ENCODE assay signal across 8 mouse cellular contexts in genomic region chr5:148547870-148548456, GRCm38 (mm10). TPM values are rescaled to one million over a fixed set of nuclear protein-coding genes. Genes with fewer than 3 reads are reported as not detected.
DNase-seq lines count a peak whose midpoint lies in the region; ATAC-seq and TF ChIP-seq lines count a peak whose summit lies in the region.
"Had no signal": no experiment of that assay in that cellular context is flagged by ENCODE, and none has a peak within 500 bp of the region (broad histone marks: within the 10 kb centered on the region; RNA-seq: fewer than 3 reads in every experiment).

No protein-coding gene starts in this region.

- no peaks in the 10 kb centered on the region for H3K27me3 ChIP-seq in liver, embryonic 11.5 days (replicated peaks; ENCODE audit: control insufficient read depth, insufficient read depth, low read length)
- H3K27me3 ChIP-seq in liver, embryonic 12.5 days (replicated peaks) = peaks cover 11% of the 10 kb centered on the region; the same call in 1 of the 2 replicates
- no peaks in the 10 kb centered on the region for H3K27me3 ChIP-seq in hindbrain, postnatal 0 days (ENCODE audit: insufficient read depth, low read length)
- no peaks in the 10 kb centered on the region for H3K27me3 ChIP-seq in neural tube, embryonic 14.5 days (ENCODE audit: control insufficient read depth, insufficient read depth, low read length)

- no peaks in the 10 kb centered on the region for H3K9me3 ChIP-seq in liver, embryonic 11.5 days (ENCODE audit: control insufficient read depth, low read length)
- no peaks in the 10 kb centered on the region for H3K9me3 ChIP-seq in liver, embryonic 12.5 days (replicated peaks)
- H3K9me3 ChIP-seq in hindbrain, postnatal 0 days (ENCODE audit: low read length) = no peaks in the 10 kb centered on the region
- H3K9me3 ChIP-seq in neural tube, embryonic 14.5 days (ENCODE audit: control insufficient read depth, low read length) = no peaks in the 10 kb centered on the region

- no peak for ATAC-seq in liver, embryonic 11.5 days (replicated peaks; ENCODE audit: low FRiP score)
- no peak for ATAC-seq in liver, embryonic 12.5 days
- ATAC-seq in hindbrain, postnatal 0 days = no peak
- no peak for ATAC-seq in neural tube, embryonic 14.5 days (ENCODE audit: low read depth)

- no peak for DNase-seq in liver, embryonic 11.5 days (ENCODE audit: low spot score)
- DNase-seq in brain, adult 2 months (ENCODE audit: low read depth, low spot score) = peak; percentile 47
- DNase-seq in hindbrain, postnatal 0 days (ENCODE audit: low spot score) = peak; percentile 73
- no peak for DNase-seq in urinary bladder, postnatal 36 days (ENCODE audit: low spot score in 2 of 2)
- no peak for DNase-seq in gastrocnemius, postnatal 4 days (ENCODE audit: low spot score in 2 of 2)

- H3K27ac ChIP-seq in liver, embryonic 11.5 days (ENCODE audit: low read depth, low read length) = no peak overlapping the region
- no peak overlapping the region for H3K27ac ChIP-seq in liver, embryonic 12.5 days
- H3K27ac ChIP-seq in hindbrain, postnatal 0 days = no peak overlapping the region
- H3K27ac ChIP-seq in neural tube, embryonic 14.5 days (ENCODE audit: low read depth, low read length) = no peak overlapping the region

- H3K9ac ChIP-seq in liver, embryonic 11.5 days (ENCODE audit: low read depth, low read length) = no peak overlapping the region
- no peak overlapping the region for H3K9ac ChIP-seq in liver, embryonic 12.5 days
- no peak overlapping the region for H3K9ac ChIP-seq in hindbrain, postnatal 0 days (replicated peaks; ENCODE audit: low read length)
- no peak overlapping the region for H3K9ac ChIP-seq in neural tube, embryonic 14.5 days (replicated peaks; ENCODE audit: low read depth, low read length)

- WGBS in liver, embryonic 11.5 days = 40% methylated on average over 10 of the region's 10 CpGs
- WGBS in liver, embryonic 12.5 days (ENCODE audit: insufficient replicate concordance) = 28% methylated on average over 10 of the region's 10 CpGs
- 30% methylated on average over 10 of the region's 10 CpGs for WGBS in hindbrain, postnatal 0 days
- 53% methylated on average over 10 of the region's 10 CpGs for WGBS in neural tube, embryonic 14.5 days

- peaks cover 43% of the 10 kb centered on the region for H3K4me1 ChIP-seq in liver, embryonic 11.5 days (replicated peaks; ENCODE audit: control insufficient read depth, insufficient read depth, low read length)
- peaks cover 67% of the 10 kb centered on the region for H3K4me1 ChIP-seq in liver, embryonic 12.5 days
- H3K4me1 ChIP-seq in hindbrain, postnatal 0 days (ENCODE audit: insufficient read depth, low read length) = peaks cover 10% of the 10 kb centered on the region; the same call in 1 of the 2 replicates
- H3K4me1 ChIP-seq in neural tube, embryonic 14.5 days (ENCODE audit: control insufficient read depth, insufficient read depth, low read length) = peaks cover 18% of the 10 kb centered on the region; the same call in 1 of the 2 replicates

- H3K4me2 ChIP-seq in liver, embryonic 11.5 days = 0 out of 2 replicates have a peak overlapping the region, but pooled peaks have one; percentile 0
- H3K4me2 ChIP-seq in liver, embryonic 12.5 days = no peak overlapping the region; the same call in 1 of the 2 replicates
- peak overlapping the region; percentile 89 for H3K4me2 ChIP-seq in hindbrain, postnatal 0 days (ENCODE audit: low read depth, low read length)
- peak overlapping the region; percentile 20; the same call in 1 of the 2 replicates for H3K4me2 ChIP-seq in neural tube, embryonic 14.5 days (ENCODE audit: low read depth, low read length)

- peak; percentile 55 for TF ChIP-seq CTCF in hindbrain, postnatal 0 days (IDR thresholded peaks at IDR 0.05; ENCODE audit: low read depth)

- no peak overlapping the region for H3K4me3 ChIP-seq in liver, embryonic 11.5 days (ENCODE audit: low read depth, low read length)
- H3K4me3 ChIP-seq in liver, embryonic 12.5 days = no peak overlapping the region
- no peak overlapping the region for H3K4me3 ChIP-seq in hindbrain, postnatal 0 days (ENCODE audit: low read length)
- H3K4me3 ChIP-seq in neural tube, embryonic 14.5 days (ENCODE audit: low read depth, low read length) = no peak overlapping the region
- H3K4me3 ChIP-seq: erythroblast, embryonic 14.5 days had no signal

- no peaks in the 10 kb centered on the region for H3K36me3 ChIP-seq in liver, embryonic 11.5 days (ENCODE audit: control insufficient read depth, insufficient read depth, low read length)
- no peaks in the 10 kb centered on the region for H3K36me3 ChIP-seq in liver, embryonic 12.5 days
- no peaks in the 10 kb centered on the region for H3K36me3 ChIP-seq in hindbrain, postnatal 0 days (ENCODE audit: insufficient read depth, low read length)
- H3K36me3 ChIP-seq in neural tube, embryonic 14.5 days (ENCODE audit: control insufficient read depth, insufficient read depth, low read length) = no peaks in the 10 kb centered on the region

RNA-seq across cellular contexts. Expression of gene Ubl3, which starts 4.6 kb away (rescaled TPM):
- 40.1 and 43.1 TPM in 2 replicates for polyA plus RNA-seq in liver, embryonic 11.5 days (2014; fragmentation: Nextera tagmentation; extraction: Ambion mirVana)
- 34.0 and 36.3 TPM in 2 replicates for polyA plus RNA-seq in liver, embryonic 12.5 days (2016; fragmentation: Nextera tagmentation; extraction: Ambion mirVana)
- 155 and 157 TPM in 2 replicates for total RNA-seq in hindbrain, postnatal 0 days (2014; rRNA removed)
- polyA plus RNA-seq in hindbrain, postnatal 0 days (2015; fragmentation: Nextera tagmentation; extraction: Ambion mirVana) = 108 and 115 TPM in 2 replicates
- polyA plus RNA-seq in neural tube, embryonic 14.5 days (2014; fragmentation: Nextera tagmentation; extraction: Ambion mirVana) = 110 and 112 TPM in 2 replicates
- total RNA-seq in gastrocnemius, postnatal 4 days (2021) = 10 to 100 TPM; 82.3 to 92.1 TPM

Comparison
In these comparisons a context has a peak if more than half of its experiments do, and no peak if none do; other contexts are left out.
1. DNase-seq: peak in brain, adult 2 months (single experiment) and hindbrain, postnatal 0 days (single experiment); none in liver, embryonic 11.5 days (single experiment), urinary bladder, postnatal 36 days (0 of 2) and gastrocnemius, postnatal 4 days (0 of 2).